Mouse (Mus musculus) small intestine, adult 2 months (tissue): Measurements from ENCODE around the gene Cog4.

Experiments used
- CTCF ChIP-seq: fragments of 200-500 bp; IDR thresholded peaks from 2 replicates; pipeline ENCODE4 v1.5.1; 2012; ENCODE audit warnings: low read depth, mild to moderate bottlenecking, control low read depth, inconsistent platforms, low read length, moderate library complexity, mixed read lengths; ENCODE audit not compliant: insufficient replicate concordance, insufficient read length; ENCODE audit errors: extremely low read depth
- POLR2A ChIP-seq: fragments of 200-500 bp; IDR thresholded peaks from 2 replicates; pipeline ENCODE4 v1.6.1; 2012; ENCODE audit warnings: low read depth, mild to moderate bottlenecking, control low read depth, inconsistent platforms, low read length, moderate library complexity

DNA sequence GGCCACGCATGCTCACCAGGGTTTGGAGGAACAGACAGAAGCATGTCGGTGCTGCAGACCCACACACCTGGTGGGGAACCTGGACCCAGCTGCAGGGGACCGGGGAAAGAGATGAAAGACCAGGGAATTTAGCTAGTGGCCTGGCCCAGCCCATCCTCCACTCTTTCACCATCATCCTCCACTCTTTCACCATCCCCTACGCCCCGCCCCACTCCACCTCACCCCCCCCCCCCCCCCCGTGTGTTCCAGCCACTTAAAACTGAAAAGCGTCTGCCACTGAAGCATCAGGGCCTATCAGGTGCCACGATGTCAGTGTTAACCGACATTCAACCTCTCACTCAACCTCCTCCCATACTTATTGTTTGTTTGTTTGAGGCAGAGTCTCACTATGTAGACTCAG lies 48.9 kb downstream of the Cog4 start:
- TF ChIP-seq CTCF (no peak), POLR2A (no peak)
